Mouse (Mus musculus) spleen, adult 2 months (tissue): ENCODE data around the gene Trip10.

ENCODE experiments used
- CTCF ChIP-seq: fragments of 200-500 bp; IDR thresholded peaks from 2 replicates; pipeline ENCODE4 v1.5.1; 2011; ENCODE audit warnings: mild to moderate bottlenecking, inconsistent platforms; ENCODE audit not compliant: insufficient read depth, insufficient read length, insufficient replicate concordance; ENCODE audit errors: extremely low read depth
- POLR2A ChIP-seq: fragments of 200-500 bp; IDR thresholded peaks from 2 replicates; pipeline ENCODE4 v1.6.1; 2011; ENCODE audit warnings: low read depth, low read length, inconsistent platforms

DNA sequence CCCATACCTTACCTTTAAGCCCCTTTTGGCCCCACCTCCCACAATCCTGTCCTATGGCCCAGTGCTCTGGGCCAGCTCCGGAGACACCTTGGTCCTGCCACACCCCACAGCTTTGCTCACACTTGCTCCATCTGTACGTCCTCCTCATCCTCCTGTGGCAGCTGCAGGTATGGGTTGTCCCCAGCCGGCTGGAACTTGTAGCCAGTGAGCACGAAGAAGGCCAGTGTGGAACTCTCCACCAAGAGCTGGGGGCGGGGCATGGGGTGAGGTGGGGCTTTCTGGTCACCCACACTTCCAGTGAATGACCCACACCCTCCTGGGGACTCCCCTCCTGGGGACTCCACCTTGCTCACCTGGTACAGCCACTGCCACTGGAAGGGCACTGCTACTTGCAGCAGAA, 13.5 kb upstream of the Trip10 start:
- TF ChIP-seq POLR2A (no peak), CTCF (no peak)
